Mouse (Mus musculus): Measurements from ENCODE around the gene Olfr26. TPM values are rescaled to one million over a fixed set of nuclear protein-coding genes. Genes with fewer than 3 reads are reported as not detected.

Gene Olfr26
- not detected for polyA plus RNA-seq (2014; fragmentation: Illumina TruSeq; extraction: RNeasy Lipid Tissue Mini Kit (QIAGEN cat#74804); ENCODE audit: low read depth, low replicate concordance)

DNA sequence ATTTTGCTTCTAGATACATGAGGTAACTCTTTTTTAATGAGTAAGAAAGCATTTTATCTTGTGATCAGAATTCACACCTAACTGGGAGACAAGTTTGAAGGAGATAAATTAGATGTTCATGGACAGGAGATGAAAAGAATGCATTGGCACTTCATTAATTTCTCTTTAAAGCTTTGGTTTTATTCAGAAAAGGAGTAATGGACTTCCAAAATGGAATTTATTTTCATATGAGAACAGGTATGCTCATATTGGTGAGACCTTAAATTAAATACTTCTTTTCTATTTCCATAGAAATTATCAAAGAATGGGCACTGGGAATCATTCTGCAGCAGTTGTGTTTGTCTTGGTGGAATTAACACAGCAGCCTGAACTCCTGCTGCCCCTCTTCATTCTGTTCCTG, at the start of gene Olfr26:
Gene Olfr26, plus strand, starts transcription at position 301 of the 400 bp plus-strand sequence.

DNA sequence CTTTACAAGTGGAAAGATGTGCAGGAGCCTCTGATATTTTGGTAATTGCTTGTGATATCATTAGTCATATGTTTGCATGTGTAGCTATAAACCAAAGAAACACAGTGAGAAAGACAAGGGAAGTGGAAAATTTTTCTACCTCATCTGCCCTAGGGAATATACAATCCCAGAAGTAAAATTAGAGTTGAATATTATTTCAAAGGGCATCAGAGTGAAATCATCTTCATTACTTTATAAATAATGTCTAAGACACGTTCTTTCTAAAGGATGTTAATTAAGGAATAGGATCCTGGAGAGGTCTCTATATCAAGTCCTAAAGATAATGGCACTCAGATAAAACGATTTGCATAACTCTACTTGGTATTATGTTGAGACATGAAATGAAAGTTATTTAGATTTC, 40.5 kb upstream of the Olfr26 start, which contains the start of gene Olfr922:
Gene Olfr922, plus strand, starts transcription at position 301 of the 400 bp plus-strand sequence.

GRCm38 (mm10) chr9:38826245-38826644, 28.6 kb upstream of the Olfr26 start, which contains the start of gene Olfr923:
TSS of gene Olfr923 (plus strand) at chr9:38826545.

DNA sequence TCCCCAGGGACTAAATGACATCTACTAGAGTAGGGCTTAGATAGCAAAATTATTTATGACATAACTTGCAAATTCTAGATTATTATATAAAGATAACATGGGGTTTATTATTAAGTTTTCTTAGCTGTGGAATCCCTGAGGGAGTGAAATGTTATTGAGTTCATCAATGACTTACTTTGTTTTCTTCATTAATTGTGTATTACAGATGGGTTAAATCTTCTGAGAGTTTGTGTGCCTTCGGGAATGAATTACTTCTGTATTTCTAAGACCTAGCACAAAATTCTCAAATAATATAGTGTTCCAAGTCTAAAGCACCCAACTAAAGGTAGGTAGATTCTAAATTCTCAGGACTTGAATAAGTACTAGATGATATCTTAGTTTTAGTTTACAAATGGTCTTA, 10.7 kb upstream of the Olfr26 start, which contains the start of gene Olfr924:
Gene Olfr924, plus strand, starts transcription at position 301 of the 400 bp plus-strand sequence.

GRCm38 (mm10) chr9:38876826-38877225, 22.0 kb downstream of the Olfr26 start, which contains the start of gene Olfr926:
TSS of gene Olfr926 (plus strand) at chr9:38877126.

Other genes with a start within 250 kb of the Olfr26 start
- gene Olfr914, start 250.0 kb upstream of the Olfr26 start, polyA plus RNA-seq (2014; fragmentation: Illumina TruSeq; extraction: RNeasy Lipid Tissue Mini Kit (QIAGEN cat#74804); ENCODE audit: low read depth, low replicate concordance), result not detected
- gene Olfr916, start 195.2 kb upstream of the Olfr26 start, polyA plus RNA-seq (2014; fragmentation: Illumina TruSeq; extraction: RNeasy Lipid Tissue Mini Kit (QIAGEN cat#74804); ENCODE audit: low read depth, low replicate concordance), result not detected
- not detected for gene Olfr917, start 189.2 kb upstream of the Olfr26 start, polyA plus RNA-seq (2014; fragmentation: Illumina TruSeq; extraction: RNeasy Lipid Tissue Mini Kit (QIAGEN cat#74804); ENCODE audit: low read depth, low replicate concordance)
- not detected for gene Olfr918, start 180.5 kb upstream of the Olfr26 start, polyA plus RNA-seq (2014; fragmentation: Illumina TruSeq; extraction: RNeasy Lipid Tissue Mini Kit (QIAGEN cat#74804); ENCODE audit: low read depth, low replicate concordance)
- gene Olfr919, start 151.4 kb upstream of the Olfr26 start, polyA plus RNA-seq (2014; fragmentation: Illumina TruSeq; extraction: RNeasy Lipid Tissue Mini Kit (QIAGEN cat#74804); ENCODE audit: low read depth, low replicate concordance), result not detected
- gene Vwa5a, start 136.8 kb upstream of the Olfr26 start, polyA plus RNA-seq (2014; fragmentation: Illumina TruSeq; extraction: RNeasy Lipid Tissue Mini Kit (QIAGEN cat#74804); ENCODE audit: low read depth, low replicate concordance), result 8.6 TPM
- gene Olfr920, start 102.8 kb upstream of the Olfr26 start, polyA plus RNA-seq (2014; fragmentation: Illumina TruSeq; extraction: RNeasy Lipid Tissue Mini Kit (QIAGEN cat#74804); ENCODE audit: low read depth, low replicate concordance), result 0.22 TPM
- gene Olfr921, start 82.0 kb upstream of the Olfr26 start, polyA plus RNA-seq (2014; fragmentation: Illumina TruSeq; extraction: RNeasy Lipid Tissue Mini Kit (QIAGEN cat#74804); ENCODE audit: low read depth, low replicate concordance), result not detected
- not detected for gene Olfr922, start 40.4 kb upstream of the Olfr26 start, polyA plus RNA-seq (2014; fragmentation: Illumina TruSeq; extraction: RNeasy Lipid Tissue Mini Kit (QIAGEN cat#74804); ENCODE audit: low read depth, low replicate concordance)
- gene Olfr923, start 28.5 kb upstream of the Olfr26 start, polyA plus RNA-seq (2014; fragmentation: Illumina TruSeq; extraction: RNeasy Lipid Tissue Mini Kit (QIAGEN cat#74804); ENCODE audit: low read depth, low replicate concordance), result not detected
- not detected for gene Olfr924, start 10.6 kb upstream of the Olfr26 start, polyA plus RNA-seq (2014; fragmentation: Illumina TruSeq; extraction: RNeasy Lipid Tissue Mini Kit (QIAGEN cat#74804); ENCODE audit: low read depth, low replicate concordance)
- not detected for gene Olfr926, start 22.1 kb downstream of the Olfr26 start, polyA plus RNA-seq (2014; fragmentation: Illumina TruSeq; extraction: RNeasy Lipid Tissue Mini Kit (QIAGEN cat#74804); ENCODE audit: low read depth, low replicate concordance)
- gene Olfr930, start 74.7 kb downstream of the Olfr26 start, polyA plus RNA-seq (2014; fragmentation: Illumina TruSeq; extraction: RNeasy Lipid Tissue Mini Kit (QIAGEN cat#74804); ENCODE audit: low read depth, low replicate concordance), result not detected
- not detected for gene Olfr933, start 117.3 kb downstream of the Olfr26 start, polyA plus RNA-seq (2014; fragmentation: Illumina TruSeq; extraction: RNeasy Lipid Tissue Mini Kit (QIAGEN cat#74804); ENCODE audit: low read depth, low replicate concordance)
- not detected for gene Olfr934, start 133.3 kb downstream of the Olfr26 start, polyA plus RNA-seq (2014; fragmentation: Illumina TruSeq; extraction: RNeasy Lipid Tissue Mini Kit (QIAGEN cat#74804); ENCODE audit: low read depth, low replicate concordance)
- not detected for gene Olfr935, start 144.6 kb downstream of the Olfr26 start, polyA plus RNA-seq (2014; fragmentation: Illumina TruSeq; extraction: RNeasy Lipid Tissue Mini Kit (QIAGEN cat#74804); ENCODE audit: low read depth, low replicate concordance)
- not detected for gene Olfr146, start 168.3 kb downstream of the Olfr26 start, polyA plus RNA-seq (2014; fragmentation: Illumina TruSeq; extraction: RNeasy Lipid Tissue Mini Kit (QIAGEN cat#74804); ENCODE audit: low read depth, low replicate concordance)
- gene Olfr937, start 209.9 kb downstream of the Olfr26 start, polyA plus RNA-seq (2014; fragmentation: Illumina TruSeq; extraction: RNeasy Lipid Tissue Mini Kit (QIAGEN cat#74804); ENCODE audit: low read depth, low replicate concordance), result not detected
- gene Olfr938, start 223.8 kb downstream of the Olfr26 start, polyA plus RNA-seq (2014; fragmentation: Illumina TruSeq; extraction: RNeasy Lipid Tissue Mini Kit (QIAGEN cat#74804); ENCODE audit: low read depth, low replicate concordance), result not detected

Measured in testis, adult 10 weeks (tissue).